Mouse (Mus musculus) left cerebral cortex, postnatal 36 days (tissue): Measurements from ENCODE around the gene Zglp1. TPM values are rescaled to one million over a fixed set of nuclear protein-coding genes. Genes with fewer than 3 reads are reported as not detected.
A peak's percentile ranks its signal among the peaks of the same experiment; 100 is the strongest.

Experiments
- DNase-seq, 2 experiments: peaks; one replicate each; pipeline ENCODE4 v3.0.0; 2021 to 2022; ENCODE audit warnings: low spot score in 2 of 2, mixed read lengths in 1 of 2
- intact Hi-C: fragments of 180-260 bp; cut with DNase I; formaldehyde crosslinking; loops from one replicate; pipeline ENCODE4 v1.15.1; 2025
- total RNA-seq, 2 experiments: library from RNA; stranded (reverse); gene quantifications; 2 replicates each; pipeline ENCODE4 v1.2.3; 2021

The Zglp1 gene
- total RNA-seq: not detected

GRCm38 (mm10) chr9:21067006-21067684, at the start of gene Zglp1:
Gene Zglp1 (minus strand): TSS chr9:21067093.
- intact Hi-C loops: no loop called here

GRCm38 (mm10) chr9:21115105-21115504, 48.2 kb upstream of the Zglp1 start:
- intact Hi-C loops: no loop called here
- no peak for DNase-seq

More at GRCm38 (mm10) chr9:21067006-21067684, at the start of gene Zglp1:
- no peak for DNase-seq

- intact Hi-C loops: no loop called here
- no peak for DNase-seq
Measured at GRCm38 (mm10) chr9:21114190-21114589, 47.3 kb upstream of the Zglp1 start.

DNA sequence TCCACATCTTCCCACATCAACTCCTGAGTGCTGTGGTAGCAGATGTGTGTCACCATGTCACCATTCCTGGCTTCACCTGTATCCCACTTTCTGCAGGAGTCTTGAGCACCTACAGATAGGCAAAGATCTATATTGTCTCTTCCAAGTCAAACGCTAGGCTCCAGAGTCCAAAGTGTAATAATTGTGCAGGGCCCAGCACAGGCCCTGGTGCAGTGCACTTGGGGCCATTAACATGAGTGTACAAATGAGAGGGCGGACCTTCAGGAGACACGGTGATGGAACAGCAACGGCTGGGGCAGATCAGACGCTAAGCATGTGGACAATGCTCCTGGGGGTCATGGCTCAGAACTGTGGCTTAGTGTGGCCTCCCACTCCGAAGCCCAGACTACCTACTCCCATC, 46.9 kb upstream of the Zglp1 start:
- no peak for DNase-seq

GRCm38 (mm10) chr9:21107607-21108237, 40.8 kb upstream of the Zglp1 start:
- DNase-seq: no peak
- intact Hi-C loops: no loop called here

More for the DNA sequence above, 46.9 kb upstream of the Zglp1 start:
- intact Hi-C loops: no loop called here

- intact Hi-C loops: no loop called here
- no peak for DNase-seq
Measured at GRCm38 (mm10) chr9:21105760-21106564, 39.1 kb upstream of the Zglp1 start.

- DNase-seq: no peak
Measured at GRCm38 (mm10) chr9:21104814-21105213, 37.9 kb upstream of the Zglp1 start.

GRCm38 (mm10) chr9:21102076-21102475, 35.2 kb upstream of the Zglp1 start:
- no peak for DNase-seq
- intact Hi-C loops: no loop called here

More at GRCm38 (mm10) chr9:21104814-21105213, 37.9 kb upstream of the Zglp1 start:
- intact Hi-C loops: no loop called here

GRCm38 (mm10) chr9:21100447-21101161, 33.7 kb upstream of the Zglp1 start:
- DNase-seq: no peak
- intact Hi-C loops: no loop called here

DNA sequence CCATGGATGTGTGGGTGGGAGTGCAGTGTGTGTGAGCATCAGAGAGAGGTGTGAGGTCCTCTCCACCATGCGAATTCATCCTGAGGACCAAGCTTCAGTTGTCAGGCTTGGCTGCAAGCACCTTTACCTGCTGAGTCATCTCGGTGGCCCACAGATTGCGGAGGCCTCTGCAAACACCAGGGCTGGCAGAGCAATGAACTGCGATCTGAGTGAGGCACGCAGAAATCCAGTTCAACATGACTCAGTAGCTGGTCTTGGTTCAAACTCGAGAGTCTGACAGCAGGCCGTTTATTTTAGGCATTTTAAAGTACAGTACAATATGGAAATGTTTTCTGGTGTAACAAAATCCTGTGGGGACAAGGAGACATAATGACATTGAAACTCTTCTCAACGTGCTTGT, 30.9 kb upstream of the Zglp1 start:
- intact Hi-C loops: no loop called here

GRCm38 (mm10) chr9:21095958-21096357, 29.1 kb upstream of the Zglp1 start:
- intact Hi-C loops: no loop called here
- DNase-seq: no peak

More for the DNA sequence above, 30.9 kb upstream of the Zglp1 start:
- DNase-seq: peak; percentile 72 to 78

GRCm38 (mm10) chr9:21093423-21093822, 26.5 kb upstream of the Zglp1 start:
- intact Hi-C loops: loop anchor here (5.0 kb wide), 1 partner anchor 39 kb away; the partner anchor contains the start of gene Tyk2
- DNase-seq: no peak

GRCm38 (mm10) chr9:21091707-21092320, 24.9 kb upstream of the Zglp1 start, which contains the start of the genes Gm38431 and Raver1:
Gene Gm38431 (minus strand): TSS chr9:21091997.
Gene Raver1 (minus strand): TSS chr9:21092008.
- intact Hi-C loops: loop anchor here (5.0 kb wide), 1 partner anchor 40 kb away; the partner anchor contains the start of gene Tyk2
- DNase-seq: peak; percentile 97

- DNase-seq: no peak
- intact Hi-C loops: loop anchor here (5.0 kb wide), 1 partner anchor 41 kb away; the partner anchor contains the start of gene Tyk2
Measured at GRCm38 (mm10) chr9:21090972-21091706, 24.2 kb upstream of the Zglp1 start.

DNA sequence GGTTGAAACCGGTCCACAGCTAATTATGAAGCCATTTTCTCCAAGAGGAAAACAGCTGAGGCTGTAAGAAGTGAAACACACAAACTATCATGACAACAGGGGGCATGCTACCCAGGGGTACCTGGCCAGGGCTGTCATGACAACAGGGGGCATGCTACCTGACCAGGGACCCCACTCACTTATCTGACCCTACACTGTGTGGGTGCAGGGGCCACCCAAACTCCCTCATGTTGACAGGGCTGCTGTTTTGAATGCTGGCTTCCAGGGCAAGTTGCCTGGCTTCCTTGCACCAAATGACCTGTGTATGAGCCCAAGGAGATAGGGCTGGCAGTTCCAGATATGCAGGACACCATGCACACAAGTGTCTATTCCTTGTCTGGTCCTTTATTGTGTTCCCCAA, 23.6 kb upstream of the Zglp1 start:
- no peak for DNase-seq
- intact Hi-C loops: loop anchor here (5.0 kb wide), 1 partner anchor 42 kb away; the partner anchor contains the start of gene Tyk2

- no peak for DNase-seq
- intact Hi-C loops: no loop called here
Measured at GRCm38 (mm10) chr9:21083324-21083723, 16.4 kb upstream of the Zglp1 start.

- intact Hi-C loops: no loop called here
- no peak for DNase-seq
Measured at GRCm38 (mm10) chr9:21081127-21081526, 14.2 kb upstream of the Zglp1 start.

DNA sequence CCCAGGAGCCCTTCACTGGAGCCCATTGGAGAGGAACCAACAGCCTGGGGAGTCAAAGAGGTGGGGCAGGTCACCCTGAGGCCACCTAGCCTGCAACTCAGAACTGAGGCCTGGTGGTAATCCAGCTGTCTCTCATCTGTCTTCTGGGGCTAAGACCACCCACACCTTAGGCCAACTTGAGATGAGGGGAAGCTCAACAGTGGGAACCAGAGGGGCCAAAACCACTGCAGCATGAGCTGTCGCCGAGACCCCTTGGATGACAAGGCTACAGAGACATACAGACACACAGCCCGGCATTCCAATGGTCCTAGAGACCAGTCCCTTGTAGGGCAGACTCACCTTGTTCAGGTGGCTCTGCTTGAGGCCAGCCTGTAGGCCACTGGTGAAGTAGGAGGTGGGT, 8.7 kb upstream of the Zglp1 start:
- intact Hi-C loops: no loop called here
- DNase-seq: no peak
